Mouse (Mus musculus) bone marrow, adult 2 months (tissue): Measurements from ENCODE around the gene Hoxc4. TPM values are rescaled to one million over a fixed set of nuclear protein-coding genes. Genes with fewer than 3 reads are reported as not detected.

Source experiments
- H3K27ac ChIP-seq: fragments of 200-500 bp; 2 replicates; pipeline ENCODE4 v1.5.1; 2012; ENCODE audit warnings: low read depth, mild to moderate bottlenecking, control low read depth, inconsistent platforms, low read length; ENCODE audit not compliant: control insufficient read depth, poor library complexity, insufficient read depth
- H3K4me1 ChIP-seq: fragments of 200-500 bp; 2 replicates; pipeline ENCODE4 v1.6.1; 2011; ENCODE audit warnings: low read length; ENCODE audit not compliant: control insufficient read depth, insufficient read depth
- H3K4me3 ChIP-seq: fragments of 200-500 bp; replicated peaks from 2 replicates; pipeline ENCODE3; 2011; ENCODE audit warnings: mild to moderate bottlenecking, low read depth, low read length, control low read depth; ENCODE audit not compliant: control insufficient read depth
- CTCF ChIP-seq: fragments of 200-500 bp; IDR thresholded peaks from 2 replicates; pipeline ENCODE4 v1.5.1; 2011; ENCODE audit warnings: low read length, control low read depth; ENCODE audit not compliant: control insufficient read depth, insufficient read depth
- POLR2A ChIP-seq: fragments of 200-500 bp; IDR thresholded peaks from 2 replicates; pipeline ENCODE4 v1.6.1; 2011; ENCODE audit warnings: low read depth, mild to moderate bottlenecking, control low read depth, low read length, borderline replicate concordance; ENCODE audit not compliant: control insufficient read depth
- whole genome bisulfite sequencing: fragments of 180-500 bp; shearing (Covaris S2); methylation state at CpG from one replicate; pipeline ENCODE4 v1.1.7; 2018; 5-methylcytosine and 5-hydroxymethylcytosine counted together
- polyA plus RNA-seq: library from polyadenylated mRNA; stranded (reverse); fragments of >200 nt; gene quantifications from 2 replicates; pipeline ENCODE4 v1.2.4, GENCODE M21; 2011; ENCODE audit warnings: low replicate concordance; ENCODE audit not compliant: missing spikeins, insufficient read depth, insufficient read length

The Hoxc4 gene
- polyA plus RNA-seq, 1 experiment: 1.5 TPM

GRCm38 (mm10) chr15:102976631-102977422, 41.9 kb upstream of the Hoxc4 start:
- no peak overlapping the region for H3K27ac ChIP-seq
- WGBS: under 1% methylated on average over 37 of the region's 37 CpGs
- no peaks in the 10 kb centered on the region for H3K4me1 ChIP-seq
- no peak for TF ChIP-seq POLR2A
- no peak overlapping the region for H3K4me3 ChIP-seq

- no peak overlapping the region for H3K4me3 ChIP-seq
- H3K4me1 ChIP-seq: no peaks in the 10 kb centered on the region
- TF ChIP-seq POLR2A (no peak), CTCF (no peak)
- 12% methylated on average over 16 of the region's 16 CpGs for WGBS
- H3K27ac ChIP-seq: no peak overlapping the region
Observed at GRCm38 (mm10) chr15:102977423-102977974, 41.2 kb upstream of the Hoxc4 start.

- WGBS: 5% methylated on average over 13 of the region's 13 CpGs
- TF ChIP-seq CTCF (no peak), POLR2A (no peak)
Observed at GRCm38 (mm10) chr15:102978615-102979515, 39.9 kb upstream of the Hoxc4 start.

GRCm38 (mm10) chr15:102979936-102980335, 38.8 kb upstream of the Hoxc4 start:
- WGBS: 11% methylated on average over 1 of the region's 1 CpGs
- TF ChIP-seq CTCF (no peak), POLR2A (no peak)
- Histone ChIP-seq H3K4me3 (no peak overlapping the region), H3K4me1 (no peaks in the 10 kb centered on the region), H3K27ac (no peak overlapping the region)

More at GRCm38 (mm10) chr15:102978615-102979515, 39.9 kb upstream of the Hoxc4 start:
- Histone ChIP-seq H3K4me1 (no peaks in the 10 kb centered on the region), H3K27ac (no peak overlapping the region), H3K4me3 (no peak overlapping the region)

- 14% methylated on average over 11 of the region's 11 CpGs for WGBS
- Histone ChIP-seq H3K27ac (no peak overlapping the region), H3K4me3 (no peak overlapping the region), H3K4me1 (no peaks in the 10 kb centered on the region)
- TF ChIP-seq POLR2A (no peak), CTCF (no peak)
Observed at GRCm38 (mm10) chr15:102980352-102980751, 38.4 kb upstream of the Hoxc4 start.

- WGBS: 5% methylated on average over 14 of the region's 14 CpGs
- H3K27ac ChIP-seq: no peak overlapping the region
- H3K4me3 ChIP-seq: no peak overlapping the region
- TF ChIP-seq CTCF (no peak), POLR2A (no peak)
- no peaks in the 10 kb centered on the region for H3K4me1 ChIP-seq
Observed at GRCm38 (mm10) chr15:102980912-102981311, 37.8 kb upstream of the Hoxc4 start.

GRCm38 (mm10) chr15:102981379-102982288, 37.1 kb upstream of the Hoxc4 start:
- TF ChIP-seq POLR2A: peak; percentile 9; the same call in 1 of the 2 replicates
- TF ChIP-seq CTCF: no peak

More at GRCm38 (mm10) chr15:102981379-102982288, 37.1 kb upstream of the Hoxc4 start:
- H3K4me1 ChIP-seq: no peaks in the 10 kb centered on the region
- 3% methylated on average over 88 of the region's 88 CpGs for WGBS
- H3K27ac ChIP-seq: no peak overlapping the region
- H3K4me3 ChIP-seq: no peak overlapping the region
